Mouse (Mus musculus): Measurements from ENCODE around the gene D930007J09Rik.

D930007J09Rik gene

GRCm38 (mm10) chr13:32825546-32825945 is 22.9 kb upstream of the D930007J09Rik start:
- Histone ChIP-seq H3K4me3 (replicated peaks; ENCODE audit: low read length) (no peak overlapping the region), H3K9me3 (ENCODE audit: low read length) (no peaks in the 10 kb centered on the region), H3K4me1 (replicated peaks; ENCODE audit: low read depth, low read length) (peaks cover 16% of the 10 kb centered on the region), H3K36me3 (ENCODE audit: insufficient read depth, low read length) (peaks cover 16% of the 10 kb centered on the region), H3K27me3 (ENCODE audit: insufficient read depth, low read length) (no peaks in the 10 kb centered on the region)
- TF ChIP-seq POU5F1 (IDR thresholded peaks at IDR 0.05; ENCODE audit: borderline replicate concordance, low read length) (no peak), NANOG (IDR thresholded peaks at IDR 0.05; ENCODE audit: borderline replicate concordance, low read length) (no peak), CTCF (conservative IDR thresholded peaks at IDR 0.05; ENCODE audit: low read length) (no peak)

- no peaks in the 10 kb centered on the region for H3K27me3 ChIP-seq (ENCODE audit: insufficient read depth, low read length)
- no peak for TF ChIP-seq NANOG (IDR thresholded peaks at IDR 0.05; ENCODE audit: borderline replicate concordance, low read length)
- no peak for TF ChIP-seq CTCF (conservative IDR thresholded peaks at IDR 0.05; ENCODE audit: low read length)
- TF ChIP-seq POU5F1 (IDR thresholded peaks at IDR 0.05; ENCODE audit: borderline replicate concordance, low read length): no peak
- H3K36me3 ChIP-seq (ENCODE audit: insufficient read depth, low read length): peaks cover 25% of the 10 kb centered on the region
- H3K4me3 ChIP-seq (replicated peaks; ENCODE audit: low read length): no peak overlapping the region
- peaks cover 16% of the 10 kb centered on the region for H3K4me1 ChIP-seq (replicated peaks; ENCODE audit: low read depth, low read length)
- no peaks in the 10 kb centered on the region for H3K9me3 ChIP-seq (ENCODE audit: low read length)
Observed at GRCm38 (mm10) chr13:32824377-32825330, 22.0 kb upstream of the D930007J09Rik start.

DNA sequence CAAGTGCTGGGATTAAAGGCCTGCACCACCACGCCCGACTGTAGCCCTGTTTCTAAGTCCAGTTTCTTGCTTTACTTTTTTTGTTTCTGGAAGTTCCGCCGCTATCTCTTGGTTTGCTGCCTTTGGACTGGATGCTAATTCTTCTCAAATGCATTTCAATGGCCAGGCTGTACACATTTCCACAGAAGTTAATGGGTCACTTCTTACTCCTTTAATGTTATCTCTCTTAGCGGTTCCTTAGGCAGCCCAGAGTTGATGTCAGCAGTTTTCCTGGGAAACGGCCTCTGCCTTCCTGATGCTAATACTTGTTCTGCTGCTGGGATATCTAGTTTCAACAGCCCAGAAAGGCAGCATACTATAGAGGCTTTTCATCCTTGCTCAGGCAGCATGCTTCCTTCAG is 20.5 kb upstream of the D930007J09Rik start:
- H3K36me3 ChIP-seq (ENCODE audit: insufficient read depth, low read length): peaks cover 39% of the 10 kb centered on the region
- H3K4me3 ChIP-seq (replicated peaks; ENCODE audit: low read length): no peak overlapping the region
- H3K9me3 ChIP-seq (ENCODE audit: low read length): no peaks in the 10 kb centered on the region
- TF ChIP-seq CTCF (conservative IDR thresholded peaks at IDR 0.05; ENCODE audit: low read length) (no peak), POU5F1 (IDR thresholded peaks at IDR 0.05; ENCODE audit: borderline replicate concordance, low read length) (peak; percentile 15; the same call in 1 of the 2 replicates)
- peaks cover 16% of the 10 kb centered on the region for H3K4me1 ChIP-seq (replicated peaks; ENCODE audit: low read depth, low read length)
- no peaks in the 10 kb centered on the region for H3K27me3 ChIP-seq (ENCODE audit: insufficient read depth, low read length)

DNA sequence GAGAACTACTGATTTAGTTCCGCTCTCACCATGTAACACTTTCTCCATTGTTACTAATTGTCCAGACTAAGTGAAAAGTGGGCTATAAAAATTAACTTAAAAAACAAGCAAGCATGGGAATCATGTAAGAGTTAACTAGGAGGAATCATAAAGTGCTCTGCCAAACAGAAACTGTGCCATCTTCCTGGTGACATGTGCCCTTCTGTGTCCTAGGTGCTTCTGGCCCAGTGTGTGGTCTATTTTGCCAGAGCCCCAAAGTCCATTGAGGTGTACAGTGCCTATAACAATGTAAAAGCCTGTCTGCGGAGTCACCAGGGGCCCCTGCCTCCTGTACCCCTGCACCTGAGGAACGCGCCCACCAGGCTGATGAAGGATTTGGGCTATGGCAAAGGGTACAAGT is 19.0 kb upstream of the D930007J09Rik start:
- no peak for TF ChIP-seq NANOG (IDR thresholded peaks at IDR 0.05; ENCODE audit: borderline replicate concordance, low read length)
- no peak for TF ChIP-seq POU5F1 (IDR thresholded peaks at IDR 0.05; ENCODE audit: borderline replicate concordance, low read length)
- TF ChIP-seq CTCF (conservative IDR thresholded peaks at IDR 0.05; ENCODE audit: low read length): no peak
- Histone ChIP-seq H3K27me3 (ENCODE audit: insufficient read depth, low read length) (no peaks in the 10 kb centered on the region), H3K36me3 (ENCODE audit: insufficient read depth, low read length) (peaks cover 52% of the 10 kb centered on the region), H3K4me1 (replicated peaks; ENCODE audit: low read depth, low read length) (peaks cover 16% of the 10 kb centered on the region), H3K9me3 (ENCODE audit: low read length) (no peaks in the 10 kb centered on the region), H3K4me3 (replicated peaks; ENCODE audit: low read length) (no peak overlapping the region)

DNA sequence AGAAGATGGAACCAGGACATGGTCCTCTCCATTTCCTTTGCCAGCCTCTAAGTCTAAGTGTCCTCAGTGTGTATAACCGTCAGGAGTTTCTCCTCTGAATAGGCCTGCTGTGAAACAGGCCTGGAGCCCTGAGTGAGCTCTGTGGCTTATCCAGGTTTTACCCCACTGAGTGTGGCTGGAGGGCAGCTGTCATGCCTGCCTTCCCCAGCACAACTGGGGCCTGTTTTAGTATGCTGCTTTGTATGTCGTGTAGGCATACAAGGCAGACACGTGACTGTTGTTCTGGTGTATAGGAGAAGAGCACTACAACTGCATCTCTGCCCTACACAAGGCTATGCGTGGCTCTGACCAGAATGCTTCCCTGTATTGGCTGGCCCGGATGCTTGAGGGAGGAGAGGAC is 17.3 kb upstream of the D930007J09Rik start:
- no peaks in the 10 kb centered on the region for H3K9me3 ChIP-seq (ENCODE audit: low read length)
- H3K4me3 ChIP-seq (replicated peaks; ENCODE audit: low read length): no peak overlapping the region
- peaks cover 69% of the 10 kb centered on the region for H3K36me3 ChIP-seq (ENCODE audit: insufficient read depth, low read length)
- TF ChIP-seq NANOG (IDR thresholded peaks at IDR 0.05; ENCODE audit: borderline replicate concordance, low read length) (no peak), CTCF (conservative IDR thresholded peaks at IDR 0.05; ENCODE audit: low read length) (no peak), POU5F1 (IDR thresholded peaks at IDR 0.05; ENCODE audit: borderline replicate concordance, low read length) (no peak)
- peaks cover 16% of the 10 kb centered on the region for H3K4me1 ChIP-seq (replicated peaks; ENCODE audit: low read depth, low read length)
- no peaks in the 10 kb centered on the region for H3K27me3 ChIP-seq (ENCODE audit: insufficient read depth, low read length)

DNA sequence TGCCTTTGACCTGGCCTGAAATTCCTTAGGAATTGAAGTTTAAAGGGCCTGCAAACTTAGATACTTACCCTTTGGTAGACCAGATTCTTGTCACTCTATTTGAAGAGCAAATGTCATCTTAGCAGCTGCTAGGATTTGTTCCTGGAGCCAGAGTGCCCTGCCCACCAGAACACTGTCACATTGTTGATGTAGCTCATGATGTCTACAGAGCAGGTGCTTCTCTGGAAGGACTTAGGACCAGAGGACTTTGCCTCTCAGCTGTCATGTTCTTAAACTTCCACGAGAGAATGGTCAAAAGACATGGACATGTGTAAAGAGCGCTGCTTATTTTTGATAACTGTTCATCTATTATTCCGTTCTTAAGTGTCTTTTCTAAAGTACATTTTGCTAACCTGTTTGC is 16.6 kb upstream of the D930007J09Rik start:
- Histone ChIP-seq H3K36me3 (ENCODE audit: insufficient read depth, low read length) (peaks cover 71% of the 10 kb centered on the region), H3K27me3 (ENCODE audit: insufficient read depth, low read length) (no peaks in the 10 kb centered on the region), H3K4me1 (replicated peaks; ENCODE audit: low read depth, low read length) (peaks cover 16% of the 10 kb centered on the region), H3K4me3 (replicated peaks; ENCODE audit: low read length) (no peak overlapping the region), H3K9me3 (ENCODE audit: low read length) (no peaks in the 10 kb centered on the region)
- no peak for TF ChIP-seq NANOG (IDR thresholded peaks at IDR 0.05; ENCODE audit: borderline replicate concordance, low read length)

- no peak for TF ChIP-seq POU5F1 (IDR thresholded peaks at IDR 0.05; ENCODE audit: borderline replicate concordance, low read length)
- TF ChIP-seq NANOG (IDR thresholded peaks at IDR 0.05; ENCODE audit: borderline replicate concordance, low read length): no peak
- no peak for TF ChIP-seq CTCF (conservative IDR thresholded peaks at IDR 0.05; ENCODE audit: low read length)
Observed at GRCm38 (mm10) chr13:32807624-32808023, 5.0 kb upstream of the D930007J09Rik start.

DNA sequence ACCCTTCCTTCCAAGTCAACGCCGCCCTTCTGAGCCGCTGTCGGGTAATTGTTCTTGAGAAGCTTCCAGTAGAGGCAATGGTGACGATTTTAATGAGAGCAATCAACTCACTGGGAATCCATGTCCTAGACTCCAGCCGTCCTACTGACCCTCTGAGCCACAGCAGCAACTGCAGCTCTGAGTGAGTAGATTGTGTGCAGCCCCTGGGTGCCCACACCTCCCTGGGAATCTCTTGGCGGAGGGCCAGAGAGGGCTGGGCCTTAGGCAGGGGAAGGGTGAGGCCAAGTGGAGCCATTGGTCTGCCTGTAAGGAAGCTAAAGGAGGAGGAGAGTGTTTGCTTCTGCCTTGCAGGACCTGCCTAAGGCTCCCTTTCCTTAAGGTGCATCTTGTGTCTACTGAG is 4.2 kb upstream of the D930007J09Rik start:
- TF ChIP-seq POU5F1 (IDR thresholded peaks at IDR 0.05; ENCODE audit: borderline replicate concordance, low read length) (no peak), NANOG (IDR thresholded peaks at IDR 0.05; ENCODE audit: borderline replicate concordance, low read length) (peak; percentile 45; the same call in 1 of the 2 replicates)

More at GRCm38 (mm10) chr13:32807624-32808023, 5.0 kb upstream of the D930007J09Rik start:
- H3K4me1 ChIP-seq (replicated peaks; ENCODE audit: low read depth, low read length): peaks cover 31% of the 10 kb centered on the region
- H3K4me3 ChIP-seq (replicated peaks; ENCODE audit: low read length): no peak overlapping the region
- peaks cover 14% of the 10 kb centered on the region for H3K27me3 ChIP-seq (ENCODE audit: insufficient read depth, low read length)
- no peaks in the 10 kb centered on the region for H3K9me3 ChIP-seq (ENCODE audit: low read length)
- peaks cover 73% of the 10 kb centered on the region for H3K36me3 ChIP-seq (ENCODE audit: insufficient read depth, low read length)

More for the DNA sequence above, 4.2 kb upstream of the D930007J09Rik start:
- Histone ChIP-seq H3K36me3 (ENCODE audit: insufficient read depth, low read length) (peaks cover 70% of the 10 kb centered on the region), H3K9me3 (ENCODE audit: low read length) (no peaks in the 10 kb centered on the region), H3K27me3 (ENCODE audit: insufficient read depth, low read length) (peaks cover 14% of the 10 kb centered on the region), H3K4me1 (replicated peaks; ENCODE audit: low read depth, low read length) (peaks cover 31% of the 10 kb centered on the region), H3K4me3 (replicated peaks; ENCODE audit: low read length) (no peak overlapping the region)
